Mouse (Mus musculus): ENCODE measurements at regions not wholly inside any gene's neighbourhood (a gene's known extent, or its start where the extent isn't known, plus 50 kb on each side); places are given as distances from the start of the nearest gene placed in this dataset.

- DNase-seq = no peak
These were observed 95.9 kb upstream of the Tmtc4 start for GRCm38 (mm10) chr14:123079733-123080132.

DNA sequence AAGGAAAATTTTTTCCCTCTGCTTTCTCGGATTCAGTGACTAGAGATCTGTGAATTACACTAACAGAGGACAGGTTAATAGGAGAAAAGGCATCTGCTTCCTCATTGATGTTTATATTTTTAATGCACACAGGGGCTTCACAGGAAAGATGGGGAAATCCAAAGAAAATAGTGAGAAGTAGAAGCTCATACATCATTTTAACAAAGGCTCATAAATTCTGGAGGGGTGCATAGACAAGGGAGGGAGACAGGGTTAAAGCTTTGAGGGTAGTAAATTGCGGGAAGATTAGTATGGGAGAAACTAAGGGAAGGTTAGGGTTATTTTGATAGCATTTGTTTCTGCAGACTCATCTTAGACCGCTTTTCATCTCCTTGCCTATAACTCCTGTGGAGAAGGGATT is 95.0 kb upstream of the Tmtc4 start:
- DNase-seq = no peak

DNA sequence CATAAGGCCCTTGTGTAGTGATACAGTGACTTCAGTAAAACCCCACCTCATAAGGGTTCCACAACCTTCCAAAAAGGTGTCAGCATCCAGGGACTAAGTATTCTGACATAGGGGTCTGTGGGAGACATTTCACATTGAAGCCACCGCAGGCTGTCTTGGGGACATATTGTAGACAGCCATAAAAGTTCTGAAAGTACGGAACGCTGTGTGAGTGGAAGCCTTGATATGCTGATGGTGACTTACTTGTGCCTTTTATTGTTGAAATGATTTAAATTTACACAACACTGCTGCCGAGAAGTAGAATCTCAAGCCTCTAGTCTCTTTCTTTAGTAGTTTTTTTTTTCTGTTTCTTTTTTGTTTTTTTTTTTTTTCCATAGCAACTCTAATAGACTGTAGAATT is 82.5 kb upstream of the Tmtc4 start:
- no peak for DNase-seq

DNA sequence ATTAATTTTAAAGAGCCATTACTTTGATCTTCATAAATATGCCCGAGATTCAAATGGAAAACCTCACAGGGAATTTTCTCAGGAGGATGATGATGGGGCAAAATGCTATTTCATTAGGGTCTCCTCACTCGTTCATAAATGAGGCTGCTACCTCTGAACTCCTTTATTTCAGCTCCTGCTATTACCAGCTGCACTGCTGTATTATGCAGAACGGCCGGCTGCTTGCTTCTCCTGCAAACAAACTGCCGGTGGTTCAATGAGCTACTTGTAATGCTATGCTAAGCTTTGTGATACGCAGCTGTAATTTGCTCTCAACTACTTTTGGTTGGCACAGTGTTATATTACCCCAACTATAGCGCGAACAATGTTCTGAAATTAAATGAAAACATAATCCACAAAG is 81.7 kb upstream of the Tmtc4 start:
- peak; percentile 7 for DNase-seq

GRCm38 (mm10) chr14:123065136-123065535 is 81.3 kb upstream of the Tmtc4 start:
- no peak for DNase-seq

GRCm38 (mm10) chr14:123062908-123063307 is 79.1 kb upstream of the Tmtc4 start:
- no peak for DNase-seq

GRCm38 (mm10) chr14:123056976-123057375 is 73.1 kb upstream of the Tmtc4 start:
- DNase-seq = no peak

- no peak for DNase-seq
These were observed 64.6 kb upstream of the Tmtc4 start for GRCm38 (mm10) chr14:123048451-123048850.

- no peak for DNase-seq
These were observed 56.2 kb upstream of the Tmtc4 start for GRCm38 (mm10) chr14:123040046-123040445.

DNA sequence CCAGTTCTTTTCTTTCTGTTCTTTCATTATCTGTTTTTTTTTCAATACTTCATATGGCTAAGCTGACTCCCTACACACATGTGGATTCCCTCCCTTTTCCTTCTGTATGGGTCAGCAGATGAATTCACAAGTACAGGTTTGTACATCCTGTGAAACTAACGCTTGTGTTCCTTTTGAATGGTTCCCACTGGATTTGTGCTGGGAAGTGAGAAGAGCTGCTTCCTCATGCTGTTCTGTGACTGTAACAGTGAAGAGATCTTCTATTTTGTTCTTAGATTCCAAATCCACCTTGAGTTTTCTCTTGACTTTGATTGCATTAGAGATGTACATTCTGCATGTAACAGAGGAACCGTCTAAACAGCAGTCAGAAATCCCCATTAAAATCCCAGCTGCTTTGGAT is 53.6 kb upstream of the Tmtc4 start:
- no peak for DNase-seq
